Mouse (Mus musculus): ENCODE measurements around the gene Gm9958. TPM values are rescaled to one million over a fixed set of nuclear protein-coding genes. Genes with fewer than 3 reads are reported as not detected.

Gm9958 gene
- total RNA-seq (2022), result under 1 TPM; 0.43 to 1.00 (median 0.73) TPM

DNA sequence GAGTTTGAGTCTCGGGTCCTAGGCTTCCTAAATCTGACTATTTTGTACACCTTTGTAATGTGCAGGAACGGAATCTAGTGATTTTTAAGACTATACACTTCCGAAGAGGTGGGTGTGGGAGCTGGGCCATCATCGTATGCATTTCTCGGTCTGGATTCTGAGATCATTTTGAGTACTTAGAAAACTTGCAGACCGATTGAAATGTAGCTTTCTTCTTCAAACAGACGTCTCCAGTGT is at the start of gene Gm9958:
Gene Gm9958, plus strand, starts transcription at position 138 of the 237 bp plus-strand sequence.
- DNase-seq (ENCODE audit: low spot score), result no peak

DNA sequence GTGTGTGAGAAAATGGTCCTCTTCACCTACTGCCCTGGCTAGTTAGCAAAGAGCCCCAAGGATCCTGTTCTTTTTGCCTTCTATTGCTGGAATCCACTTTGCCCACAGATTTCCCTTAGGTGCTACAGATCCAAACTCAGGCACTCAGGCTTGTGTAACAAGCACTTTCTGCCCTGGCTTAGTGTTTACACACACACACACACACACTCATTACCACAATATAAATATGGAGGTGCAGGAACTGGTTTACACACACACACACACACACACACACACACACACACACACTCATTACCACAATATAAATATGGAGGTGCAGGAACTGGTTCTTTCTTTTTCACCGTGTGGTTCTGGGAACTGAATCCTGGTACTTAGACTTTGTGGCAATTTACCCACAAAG is 35.9 kb upstream of the Gm9958 start:
- no peak for DNase-seq (ENCODE audit: low spot score)

DNA sequence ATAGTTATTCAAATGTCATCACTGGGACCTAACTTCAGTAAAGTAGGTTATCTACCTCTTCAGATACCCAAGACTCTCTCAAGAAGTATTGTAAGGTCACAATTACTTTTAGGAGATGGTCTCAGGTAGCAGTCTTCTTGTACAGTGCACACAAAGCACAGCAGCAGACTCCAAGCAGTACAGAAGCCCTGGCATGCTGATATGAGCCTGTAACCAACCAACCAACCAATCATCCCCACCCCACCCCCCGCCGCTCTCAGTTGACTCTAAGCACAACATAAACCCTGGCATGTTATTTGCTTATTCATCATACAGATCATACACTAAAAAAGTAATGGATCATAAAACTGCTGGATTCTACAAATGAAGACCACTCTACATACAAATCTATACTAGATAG is 34.5 kb upstream of the Gm9958 start:
- no peak for DNase-seq (ENCODE audit: low spot score)

DNA sequence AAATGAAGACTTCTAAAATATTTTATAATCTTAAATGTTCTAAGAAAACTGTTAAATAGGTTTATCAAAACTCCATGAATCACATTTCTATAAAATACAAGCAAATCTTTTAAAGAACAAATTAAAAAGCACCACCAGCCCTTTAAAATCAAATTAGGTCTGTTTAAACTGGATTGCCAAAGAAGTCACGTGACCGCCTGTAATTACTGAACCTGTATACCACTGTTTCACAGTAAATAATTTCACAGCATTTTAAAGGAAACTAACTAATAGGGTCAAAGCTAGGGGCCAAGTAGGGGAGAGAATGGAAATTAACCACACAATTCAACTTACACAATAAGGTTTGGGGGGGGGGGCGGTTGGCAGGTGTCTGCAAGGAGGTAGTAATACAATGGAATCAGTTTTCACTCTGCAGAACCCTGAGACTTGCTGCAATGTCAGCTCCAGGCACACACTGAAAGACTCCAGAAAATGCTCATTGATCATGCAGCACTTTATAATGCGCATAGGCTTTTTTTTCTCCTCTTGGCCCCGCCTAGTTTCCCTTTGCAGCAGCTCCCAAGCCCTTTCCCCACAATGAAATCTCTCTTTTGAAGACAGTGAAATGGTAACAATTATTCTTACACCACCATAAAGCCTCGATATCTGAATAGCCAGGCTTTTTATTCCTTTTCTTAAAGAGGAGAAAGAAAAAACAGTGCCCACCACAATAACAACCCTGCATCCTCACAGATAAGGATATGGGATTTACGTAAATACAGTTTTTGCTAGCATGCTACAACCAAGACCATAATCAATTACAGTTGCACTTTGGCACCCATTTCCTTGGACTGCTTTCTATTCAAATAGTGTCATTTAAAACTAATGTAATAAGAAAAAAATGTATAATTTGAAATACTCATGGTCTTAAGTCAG is 28.6 kb upstream of the Gm9958 start:
- DNase-seq (ENCODE audit: low spot score), result no peak

DNA sequence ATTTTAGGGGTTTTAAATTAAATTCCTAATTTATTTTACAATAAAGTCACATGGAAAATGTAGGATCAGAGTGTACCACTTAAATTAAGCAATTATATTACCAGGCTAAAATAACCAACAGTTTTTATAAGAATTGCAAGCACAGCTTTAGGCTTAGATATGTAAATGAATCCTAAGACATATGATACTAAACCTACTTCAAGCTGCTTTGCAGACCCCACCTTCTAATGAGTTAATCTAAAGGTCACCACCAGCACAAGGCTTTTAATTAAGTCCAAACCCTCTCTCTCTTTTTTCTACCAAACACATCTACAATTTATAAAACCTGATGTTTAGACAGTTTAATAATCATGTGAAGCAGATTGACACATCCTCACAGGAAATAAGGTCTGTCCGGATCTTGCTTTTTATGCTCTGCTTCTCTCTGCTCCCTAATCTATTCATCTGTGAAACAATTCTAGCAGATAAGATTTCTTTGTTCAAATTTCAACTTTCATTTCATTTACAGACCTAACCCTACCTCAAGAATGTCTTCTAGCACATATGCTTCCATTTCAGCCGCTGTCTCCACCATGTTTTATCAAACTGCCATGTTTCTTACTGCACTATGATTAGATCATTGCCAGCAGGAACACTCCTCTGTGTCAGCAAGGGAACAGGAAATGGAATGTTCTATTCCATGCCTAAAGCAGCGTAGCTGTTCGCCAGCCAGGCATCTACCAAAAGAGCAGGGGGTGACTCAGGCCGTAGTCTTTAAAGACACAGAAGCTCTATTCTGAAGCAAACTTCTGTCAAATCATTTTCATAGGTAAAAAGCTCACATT is 27.7 kb upstream of the Gm9958 start:
- DNase-seq (ENCODE audit: low spot score), result peak; percentile 83

DNA sequence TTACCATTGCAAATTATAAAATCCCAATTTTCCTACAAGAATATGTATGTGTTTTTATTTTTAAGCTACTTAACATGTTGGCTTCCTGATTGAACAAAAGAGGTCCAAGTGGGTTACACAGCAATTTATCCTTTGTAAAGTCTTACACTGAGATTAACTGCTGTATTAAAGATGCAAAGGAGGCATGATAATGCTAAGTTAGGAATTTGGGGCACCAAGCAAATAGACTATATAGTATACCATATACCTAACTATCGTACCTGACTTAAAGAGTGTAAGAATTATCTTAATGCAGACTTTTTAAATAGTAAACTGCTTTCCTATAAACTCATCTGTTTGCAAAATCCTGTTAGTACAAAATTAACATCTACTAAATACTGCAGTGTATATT is 27.1 kb upstream of the Gm9958 start:
- no peak for DNase-seq (ENCODE audit: low spot score)

DNA sequence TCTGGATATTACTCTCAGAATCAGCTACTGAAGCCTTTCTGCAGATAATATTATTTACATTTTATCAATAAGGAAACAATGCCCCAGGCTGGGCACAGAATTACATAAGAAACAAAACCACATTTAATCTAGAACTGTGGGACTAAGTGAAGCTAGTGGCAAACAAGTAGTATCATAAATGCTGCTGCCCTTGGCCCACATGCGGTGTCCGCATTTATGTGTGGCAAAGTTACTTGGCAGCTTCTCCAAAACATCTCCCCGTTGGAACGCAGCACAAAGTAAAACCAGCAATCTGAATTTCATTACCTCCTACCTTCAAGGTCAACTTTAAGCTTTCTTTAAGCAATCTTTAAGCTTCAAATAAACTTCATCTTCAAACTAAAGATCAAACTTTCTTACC is 26.2 kb upstream of the Gm9958 start:
- no peak for DNase-seq (ENCODE audit: low spot score)

DNA sequence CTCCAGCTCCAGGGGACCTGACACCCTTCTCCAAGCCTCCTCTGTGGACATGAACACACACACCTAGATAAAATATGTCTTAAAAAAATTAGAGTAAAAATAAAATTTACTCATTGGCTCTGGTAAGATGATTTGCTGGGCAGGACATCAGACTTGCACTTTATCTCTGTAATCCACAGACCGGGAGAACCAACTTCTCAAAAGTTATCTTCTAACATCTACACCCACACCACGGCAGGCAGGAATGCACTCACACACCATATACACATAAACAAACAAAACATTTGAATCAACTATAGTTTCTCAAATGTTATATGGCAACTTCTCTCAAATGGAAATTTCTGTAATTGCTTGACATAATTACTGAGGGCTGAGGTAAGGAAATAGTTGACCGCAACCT is 20.1 kb upstream of the Gm9958 start:
- DNase-seq (ENCODE audit: low spot score), result no peak

DNA sequence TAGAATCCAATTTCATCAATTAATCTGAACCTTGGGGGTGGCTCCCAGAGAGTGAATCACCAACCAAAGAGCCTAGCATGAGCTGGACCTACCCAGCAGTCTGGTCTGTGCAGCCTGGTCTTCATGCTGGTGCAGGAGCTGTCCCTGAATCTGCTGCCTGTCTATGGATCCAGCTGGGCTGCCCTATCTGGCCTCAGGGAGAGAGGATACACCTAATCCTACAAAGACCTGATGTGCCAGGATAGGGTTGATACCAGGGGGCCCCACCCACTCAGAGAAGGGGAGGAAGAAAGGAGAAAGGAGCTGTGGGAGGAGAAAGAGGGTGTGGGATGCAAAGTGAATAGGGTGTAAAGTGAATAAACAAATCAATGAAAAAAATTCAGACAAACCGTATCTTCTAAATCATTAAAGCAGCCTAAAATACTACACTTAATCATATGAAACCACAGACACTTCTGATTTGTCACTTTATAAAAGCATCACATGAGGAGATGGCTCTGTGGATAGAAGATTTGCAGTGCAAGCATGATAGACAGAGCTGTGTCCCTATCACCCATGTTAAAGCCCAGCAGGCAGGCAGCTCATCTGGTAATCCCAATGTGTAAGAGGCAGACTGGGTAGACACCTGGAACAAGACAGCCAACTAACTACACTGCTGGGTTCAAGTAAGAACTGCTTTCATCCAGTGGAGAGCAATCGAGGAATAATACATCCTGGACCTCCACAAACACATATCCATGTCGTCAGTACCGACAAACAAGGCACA is 13.3 kb upstream of the Gm9958 start:
- no peak for DNase-seq (ENCODE audit: low spot score)

DNA sequence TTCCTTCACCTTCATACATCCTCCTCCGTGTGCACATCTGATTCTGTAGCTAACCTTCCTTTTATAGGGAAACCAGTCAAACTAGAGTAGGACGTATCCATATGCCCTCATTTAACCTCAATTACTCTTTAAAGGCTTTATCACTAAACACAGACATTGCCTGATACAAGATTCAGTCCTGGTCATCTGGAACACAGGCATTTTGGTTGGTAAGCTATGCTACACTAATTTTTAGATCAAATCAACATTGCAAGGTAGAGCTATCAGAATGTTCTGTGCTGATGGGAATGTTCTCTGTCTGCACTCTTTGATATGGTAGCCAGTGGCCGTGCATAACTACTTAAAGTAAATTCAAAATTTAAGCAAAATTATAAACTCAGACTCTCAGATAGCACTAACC is 11.2 kb upstream of the Gm9958 start:
- no peak for DNase-seq (ENCODE audit: low spot score)

DNA sequence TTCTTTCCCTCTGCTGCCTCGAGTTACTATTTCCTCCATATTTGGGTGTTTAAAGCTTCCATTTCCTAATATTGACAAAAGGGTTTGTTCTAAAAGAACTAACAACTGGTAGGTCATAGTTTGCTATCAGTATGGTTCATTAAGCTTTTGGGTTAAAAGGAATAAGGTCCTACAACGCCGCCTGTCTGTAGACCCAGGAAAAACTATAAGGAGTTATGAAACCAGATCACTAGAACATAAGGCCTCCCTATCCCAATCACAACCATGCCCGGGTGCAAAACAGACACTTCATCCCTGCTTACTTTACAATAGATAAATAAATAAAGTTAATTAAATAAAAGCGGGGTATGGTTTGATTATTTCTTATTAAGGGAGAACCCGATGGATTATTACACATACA is 2.5 kb upstream of the Gm9958 start:
- peak; percentile 80 for DNase-seq (ENCODE audit: low spot score)

DNA sequence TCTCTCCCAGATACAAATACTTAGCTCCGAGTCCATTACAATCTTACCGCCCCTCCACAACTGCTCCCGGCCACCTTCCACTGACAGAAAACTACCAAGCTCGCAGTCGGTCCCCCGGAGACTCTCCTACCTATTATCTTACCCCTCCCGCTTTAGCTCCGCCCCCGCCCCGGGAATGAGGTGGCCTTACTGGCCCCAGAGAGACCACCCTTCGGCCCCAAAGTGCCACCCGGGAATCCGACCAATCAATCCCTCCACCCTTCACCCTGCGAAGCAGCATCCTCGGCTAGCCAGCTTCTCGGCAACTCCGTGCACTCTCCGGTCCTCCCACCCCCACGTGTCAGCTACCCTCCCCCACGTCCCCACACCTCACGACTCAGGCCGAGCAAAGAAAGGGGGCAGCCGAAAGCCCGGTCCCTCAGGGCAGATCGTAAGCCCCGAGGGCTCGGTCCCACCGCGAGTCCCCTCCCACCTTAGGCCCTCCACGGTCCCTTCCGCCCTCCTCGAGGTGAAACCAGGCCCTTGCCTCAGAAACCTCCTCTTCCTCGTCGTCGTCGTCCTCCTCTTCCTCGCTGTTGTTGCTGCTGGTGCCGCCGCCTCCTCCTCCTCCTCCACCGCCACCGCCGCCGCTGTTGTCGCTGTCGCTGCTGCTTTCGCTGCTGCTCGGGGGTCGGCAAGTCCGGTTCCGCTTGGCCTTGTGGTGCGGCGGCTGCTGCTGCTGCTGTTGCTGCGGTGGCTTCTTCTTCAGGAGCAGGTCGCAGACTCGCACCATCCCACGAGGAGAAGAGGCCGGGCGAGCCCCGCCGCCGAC is 1.7 kb upstream of the Gm9958 start:
- DNase-seq (ENCODE audit: low spot score), result peak; percentile 27

DNA sequence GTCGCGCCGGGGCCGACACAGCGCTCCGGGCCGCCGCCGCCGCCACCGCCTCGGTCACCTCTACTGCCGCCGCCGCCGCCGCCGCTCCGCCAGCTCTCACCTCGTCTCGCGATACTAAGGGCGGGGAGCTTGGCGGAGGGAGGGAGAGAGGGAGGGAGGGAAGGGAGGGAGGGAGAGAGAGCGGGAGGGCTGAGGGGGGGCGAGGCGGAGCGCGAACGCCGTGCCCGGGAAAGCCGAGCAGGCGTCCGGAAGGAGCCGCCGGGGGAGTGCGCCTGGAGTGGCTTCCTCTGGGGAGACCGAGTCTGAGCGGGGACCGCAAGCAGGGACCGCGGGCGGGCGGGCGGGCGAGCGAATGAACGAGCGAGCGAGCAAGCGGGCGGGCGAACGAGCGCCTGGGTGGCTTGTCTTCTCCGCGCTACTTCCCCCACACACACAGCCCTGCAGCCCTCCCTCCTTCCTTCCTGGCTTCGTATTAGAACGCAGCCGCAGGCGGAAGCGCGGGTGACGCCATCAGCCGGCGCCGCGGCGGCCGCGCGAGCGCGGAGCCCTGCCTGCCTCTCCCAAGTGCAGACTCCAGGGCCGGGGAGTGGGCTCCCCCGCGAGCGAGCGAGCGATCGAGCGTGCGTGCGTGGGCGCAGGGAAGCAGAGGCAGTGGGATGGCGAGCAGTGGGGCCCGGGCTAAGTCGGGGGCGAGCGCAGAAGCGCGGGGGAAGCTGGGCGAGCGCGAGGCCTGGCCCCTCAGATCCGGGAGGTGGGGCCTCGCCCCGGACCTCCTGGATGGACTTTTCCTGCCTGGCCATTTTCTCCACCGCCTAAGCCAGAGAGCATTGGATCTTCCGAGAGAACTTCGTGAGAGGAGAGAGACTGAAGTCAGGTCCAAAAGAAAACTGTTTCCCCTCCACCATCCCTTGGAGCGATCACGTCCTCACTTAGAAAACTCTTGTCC is 610 bp upstream of the Gm9958 start, which contains the start of gene Ankrd17:
Gene Ankrd17, minus strand, starts transcription at position 457 of the 946 bp plus-strand sequence.
- DNase-seq (ENCODE audit: low spot score), result peak; percentile 87

DNA sequence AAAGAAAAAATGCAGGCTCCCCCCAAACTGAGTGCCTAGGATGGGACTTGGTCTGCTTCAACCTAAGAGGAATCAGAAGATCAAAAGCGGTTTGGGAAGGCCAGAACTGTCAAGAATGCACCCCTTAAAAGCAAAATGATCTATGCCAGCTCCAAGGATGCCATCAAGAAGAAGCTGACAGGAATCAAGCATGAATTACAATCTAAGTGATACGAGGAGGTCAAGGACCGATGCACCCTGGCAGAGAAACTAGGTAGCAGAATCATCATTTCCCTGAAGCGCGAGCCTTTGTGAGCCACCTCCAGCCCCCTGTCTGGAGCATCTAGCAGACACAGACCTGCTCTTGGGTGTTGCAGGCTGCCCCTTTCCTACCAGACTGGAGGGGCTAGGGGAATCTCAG is 3.4 kb downstream of the Gm9958 start:
- DNase-seq (ENCODE audit: low spot score), result no peak

DNA sequence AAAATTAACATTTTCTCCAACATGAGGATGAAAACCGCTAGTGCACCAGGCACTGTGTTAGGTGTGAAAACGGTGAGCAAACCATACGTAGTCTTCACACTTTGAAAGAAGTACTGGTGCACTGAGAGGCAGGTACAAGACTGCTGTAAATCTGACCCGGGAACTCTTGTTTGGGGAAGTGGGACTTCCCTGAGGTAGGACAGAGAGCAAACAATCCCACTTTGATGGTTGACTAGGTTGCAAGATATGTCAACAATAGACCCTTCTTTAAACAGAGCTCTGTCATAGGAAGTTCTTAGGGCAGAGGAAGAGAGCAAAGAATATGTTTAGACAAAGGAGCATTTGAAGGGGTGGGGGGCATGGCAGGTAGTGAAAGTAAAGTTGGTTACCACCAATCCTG is 6.7 kb downstream of the Gm9958 start:
- DNase-seq (ENCODE audit: low spot score), result no peak

DNA sequence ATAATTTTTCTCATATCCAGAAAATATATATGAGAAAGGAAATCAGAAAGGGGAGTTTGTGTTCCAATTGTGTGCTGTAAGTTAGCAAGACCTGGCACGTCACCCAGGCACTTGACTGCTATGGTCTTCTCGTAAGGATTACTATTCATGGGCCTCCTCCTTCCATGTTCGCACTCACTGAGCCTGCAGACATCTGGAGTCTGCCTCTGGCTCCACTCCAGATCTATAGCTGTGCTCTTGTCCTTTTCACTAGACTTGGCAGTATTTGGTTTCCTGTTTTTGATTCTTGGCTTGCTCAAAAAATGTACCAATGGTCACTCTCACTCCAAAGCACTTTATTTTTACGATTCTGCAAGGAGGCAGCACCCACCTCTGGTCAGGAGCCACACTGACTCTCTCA is 14.5 kb downstream of the Gm9958 start:
- no peak for DNase-seq (ENCODE audit: low spot score)

DNA sequence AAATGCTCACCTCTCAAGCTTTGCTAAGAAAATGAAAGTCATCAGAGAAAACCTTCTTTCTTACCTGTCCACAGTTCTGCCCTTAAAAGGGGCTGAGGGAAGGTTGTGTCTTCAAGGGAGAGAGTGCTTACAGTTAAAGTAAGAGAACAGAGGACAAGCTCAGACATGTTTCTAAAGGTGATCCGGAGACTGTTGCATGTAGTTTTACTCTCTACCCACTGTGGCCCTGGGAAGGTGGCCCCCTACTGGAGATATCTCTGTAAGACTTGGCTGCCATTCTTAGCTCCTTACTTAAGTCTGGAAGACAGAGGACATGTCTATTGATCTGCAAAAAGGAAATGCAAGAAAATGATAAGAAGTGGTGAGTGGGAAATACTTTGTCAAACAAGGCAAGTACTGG is 16.1 kb downstream of the Gm9958 start:
- DNase-seq (ENCODE audit: low spot score), result no peak

DNA sequence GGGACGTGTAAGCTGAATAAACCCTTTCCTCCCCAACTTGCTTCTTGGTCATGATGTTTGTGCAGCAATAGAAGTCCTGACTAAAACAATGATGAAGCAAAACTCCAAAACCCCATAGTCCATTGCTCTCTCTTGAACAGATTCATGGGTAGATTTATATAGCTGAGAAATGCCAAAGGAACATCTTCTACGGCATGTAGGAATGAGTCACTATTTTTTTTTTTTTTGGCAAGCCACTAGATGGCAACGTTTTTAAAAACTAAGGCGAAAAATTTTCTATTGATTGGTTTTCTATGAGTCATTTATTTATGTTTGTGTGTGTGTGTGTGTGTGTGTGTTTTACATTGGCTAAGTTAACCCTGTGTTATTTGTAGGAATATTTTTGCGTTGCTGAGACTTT is 26.8 kb downstream of the Gm9958 start:
- DNase-seq (ENCODE audit: low spot score), result no peak

DNA sequence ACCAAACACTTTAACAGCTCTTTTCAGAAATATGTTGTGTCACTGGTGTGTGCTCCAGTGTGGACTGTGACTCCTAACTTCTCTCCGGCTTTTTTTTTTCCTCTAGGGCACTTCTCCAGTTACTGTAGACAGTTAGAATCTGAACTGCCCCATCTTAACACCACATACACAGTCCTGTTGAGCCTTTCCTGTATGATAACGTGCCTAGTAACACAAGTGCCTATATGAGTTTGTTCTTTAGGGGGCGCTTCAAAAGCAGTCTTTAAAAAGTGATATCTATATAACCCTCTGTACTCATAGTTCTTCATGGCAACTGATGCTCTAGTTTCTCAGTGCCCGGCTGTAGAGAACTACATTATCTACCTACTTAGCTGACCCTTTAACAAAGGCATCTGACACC is 27.3 kb downstream of the Gm9958 start:
- DNase-seq (ENCODE audit: low spot score), result no peak

DNA sequence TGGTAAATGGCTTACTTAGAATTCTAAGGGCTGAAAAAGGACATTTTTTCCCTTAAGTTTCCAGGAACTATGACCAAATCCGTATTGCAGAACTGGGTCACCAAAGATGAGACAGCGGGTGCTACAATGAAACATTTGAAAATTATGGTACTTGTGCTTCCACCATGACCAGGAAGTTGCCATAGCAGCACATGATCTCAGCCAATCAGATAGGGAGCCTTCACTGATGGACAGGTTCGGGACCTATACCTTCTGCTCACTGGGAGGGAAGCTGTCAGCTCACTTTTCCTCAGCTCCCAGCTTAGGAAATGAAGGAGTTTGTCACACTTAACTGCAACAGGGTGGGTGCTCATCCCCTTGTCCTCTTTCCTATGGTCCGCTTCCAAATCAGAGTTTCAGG is 29.8 kb downstream of the Gm9958 start:
- no peak for DNase-seq (ENCODE audit: low spot score)
